In genomic region chr6:114713538-114713937, GRCm38 (mm10) we compare ENCODE assay signal across 33 mouse cellular contexts.
DNase-seq lines count a peak whose midpoint lies in the region; ATAC-seq lines count a peak whose summit lies in the region.
"Had no signal": no experiment of that assay in that cellular context is flagged by ENCODE, and none has a peak within 500 bp of the region (broad histone marks: within the 10 kb centered on the region; RNA-seq: fewer than 3 reads in every experiment).

No protein-coding gene starts in this region.

- no peaks in the 10 kb centered on the region for H3K9me3 ChIP-seq in heart, embryonic 10.5 days
- H3K9me3 ChIP-seq in heart, embryonic 11.5 days (replicated peaks; ENCODE audit: control insufficient read depth, low read length) = no peaks in the 10 kb centered on the region
- no peaks in the 10 kb centered on the region for H3K9me3 ChIP-seq in midbrain, embryonic 10.5 days (replicated peaks)
- H3K9me3 ChIP-seq in midbrain, embryonic 15.5 days = no peaks in the 10 kb centered on the region
- H3K9me3 ChIP-seq in limb, embryonic 12.5 days = no peaks in the 10 kb centered on the region
- H3K9me3 ChIP-seq: forebrain, embryonic 13.5 days; heart, embryonic 13.5 days; hindbrain, embryonic 13.5 days; limb, embryonic 15.5 days; liver, embryonic 13.5 days; neural tube, embryonic 12.5 days had no signal

- no peak overlapping the region for H3K9ac ChIP-seq in heart, embryonic 11.5 days (ENCODE audit: low read depth, low read length)
- H3K9ac ChIP-seq in midbrain, embryonic 15.5 days = no peak overlapping the region
- no peak overlapping the region for H3K9ac ChIP-seq in limb, embryonic 12.5 days (replicated peaks)
- H3K9ac ChIP-seq: forebrain, embryonic 13.5 days; limb, embryonic 15.5 days; liver, embryonic 13.5 days; neural tube, embryonic 12.5 days had no signal

- no peak for ATAC-seq in heart, embryonic 11.5 days (replicated peaks; ENCODE audit: insufficient number of reproducible peaks, low FRiP score, low TSS enrichment)
- no peak for ATAC-seq in midbrain, embryonic 15.5 days (replicated peaks)
- no peak for ATAC-seq in limb, embryonic 12.5 days (ENCODE audit: insufficient number of reproducible peaks, insufficient read depth, low FRiP score, low TSS enrichment, low read depth)
- ATAC-seq: intestine, postnatal 0 days; lung, postnatal 0 days had no signal

- no peak overlapping the region for H3K4me3 ChIP-seq in heart, embryonic 10.5 days
- H3K4me3 ChIP-seq in heart, embryonic 11.5 days (ENCODE audit: low read depth, low read length) = no peak overlapping the region
- H3K4me3 ChIP-seq in midbrain, embryonic 10.5 days = no peak overlapping the region
- H3K4me3 ChIP-seq in midbrain, embryonic 15.5 days = no peak overlapping the region
- no peak overlapping the region for H3K4me3 ChIP-seq in limb, embryonic 12.5 days (replicated peaks)
- H3K4me3 ChIP-seq: forebrain, embryonic 13.5 days; gastrocnemius, adult 2 months; heart, embryonic 13.5 days; hindbrain, embryonic 13.5 days; limb, embryonic 15.5 days; liver, embryonic 13.5 days; myocyte; neural tube, embryonic 12.5 days had no signal

- H3K4me2 ChIP-seq in heart, embryonic 11.5 days = no peak overlapping the region
- H3K4me2 ChIP-seq in midbrain, embryonic 15.5 days = no peak overlapping the region
- no peak overlapping the region for H3K4me2 ChIP-seq in limb, embryonic 12.5 days
- H3K4me2 ChIP-seq: forebrain, embryonic 13.5 days; heart, embryonic 13.5 days; hindbrain, embryonic 13.5 days; limb, embryonic 15.5 days; liver, embryonic 13.5 days; midbrain, embryonic 11.5 days; neural tube, embryonic 12.5 days had no signal

- WGBS in heart, embryonic 10.5 days = 44% methylated on average over 3 of the region's 3 CpGs
- WGBS in heart, embryonic 11.5 days (ENCODE audit: insufficient replicate concordance) = 63% methylated on average over 3 of the region's 3 CpGs
- WGBS in midbrain, embryonic 10.5 days = 79% methylated on average over 3 of the region's 3 CpGs
- 82% methylated on average over 3 of the region's 3 CpGs for WGBS in midbrain, embryonic 15.5 days
- 67% methylated on average over 3 of the region's 3 CpGs for WGBS in limb, embryonic 12.5 days

- H3K36me3 ChIP-seq in heart, embryonic 10.5 days = 0 out of 2 replicates have a peak, but pooled peaks cover 4% of the 10 kb centered on the region
- H3K36me3 ChIP-seq in heart, embryonic 11.5 days (ENCODE audit: control insufficient read depth, insufficient read depth, low read length) = no peaks in the 10 kb centered on the region
- H3K36me3 ChIP-seq in midbrain, embryonic 10.5 days = 0 out of 2 replicates have a peak, but pooled peaks cover 3% of the 10 kb centered on the region
- no peaks in the 10 kb centered on the region for H3K36me3 ChIP-seq in midbrain, embryonic 15.5 days (replicated peaks)
- no peaks in the 10 kb centered on the region for H3K36me3 ChIP-seq in limb, embryonic 12.5 days
- H3K36me3 ChIP-seq: liver, embryonic 13.5 days had no signal

- DNase-seq in heart, embryonic 10.5 days (ENCODE audit: low spot score) = no peak
- DNase-seq in midbrain, embryonic 10.5 days (ENCODE audit: low spot score) = no peak
- DNase-seq in T-cell, adult 2 months (ENCODE audit: low spot score) = no peak
- no peak for DNase-seq in cerebellum, adult 11-12 months
- DNase-seq: adrenal gland, postnatal 10 days; B cell, adult 2 months; cerebellum, adult 11 months; cerebellum, adult 9-11 months; gastrocnemius, adult 2 months; gastrocnemius, postnatal 36 days; heart, postnatal 36 days; kidney, adult 9 months; kidney, postnatal 10 days; layer of hippocampus, adult 9-11 months; liver, embryonic 13.5 days; lung, adult 18-20 months; lung, postnatal 4 days; right cerebral cortex, adult 18-20 months; spleen, adult 18-20 months; thymus, adult 18-20 months; thymus, postnatal 25 days had no signal

- 0 out of 2 replicates have a peak overlapping the region, but pooled peaks have one; percentile 56 for H3K27ac ChIP-seq in heart, embryonic 10.5 days
- no peak overlapping the region for H3K27ac ChIP-seq in heart, embryonic 11.5 days (ENCODE audit: low read depth, low read length)
- H3K27ac ChIP-seq in midbrain, embryonic 10.5 days (replicated peaks) = peak overlapping the region; percentile 74; the same call in 1 of the 2 replicates
- no peak overlapping the region for H3K27ac ChIP-seq in midbrain, embryonic 15.5 days
- H3K27ac ChIP-seq in limb, embryonic 12.5 days = 0 out of 2 replicates have a peak overlapping the region, but pooled peaks have one; percentile 67
- H3K27ac ChIP-seq: gastrocnemius, adult 2 months; heart, embryonic 13.5 days; limb, embryonic 15.5 days; liver, embryonic 13.5 days; neural tube, embryonic 12.5 days had no signal

- H3K4me1 ChIP-seq in heart, embryonic 10.5 days = peaks cover 51% of the 10 kb centered on the region
- peaks cover 32% of the 10 kb centered on the region for H3K4me1 ChIP-seq in heart, embryonic 11.5 days (ENCODE audit: control insufficient read depth, insufficient read depth, low read length)
- H3K4me1 ChIP-seq in midbrain, embryonic 10.5 days = peaks cover 31% of the 10 kb centered on the region
- peaks cover 15% of the 10 kb centered on the region for H3K4me1 ChIP-seq in midbrain, embryonic 15.5 days
- peaks cover 54% of the 10 kb centered on the region for H3K4me1 ChIP-seq in limb, embryonic 12.5 days (replicated peaks)
- H3K4me1 ChIP-seq: liver, embryonic 13.5 days had no signal

- H3K27me3 ChIP-seq in heart, embryonic 10.5 days (ENCODE audit: insufficient read depth, poor library complexity, severe bottlenecking) = no peaks in the 10 kb centered on the region; the same call in 1 of the 2 replicates
- H3K27me3 ChIP-seq in heart, embryonic 11.5 days (ENCODE audit: control insufficient read depth, insufficient read depth, low read length) = no peaks in the 10 kb centered on the region
- no peaks in the 10 kb centered on the region for H3K27me3 ChIP-seq in midbrain, embryonic 10.5 days (ENCODE audit: low read depth, poor library complexity, severe bottlenecking)
- H3K27me3 ChIP-seq in midbrain, embryonic 15.5 days (replicated peaks) = no peaks in the 10 kb centered on the region
- H3K27me3 ChIP-seq in limb, embryonic 12.5 days = no peaks in the 10 kb centered on the region
- H3K27me3 ChIP-seq: forebrain, embryonic 13.5 days; heart, embryonic 13.5 days; limb, embryonic 15.5 days; liver, embryonic 13.5 days; neural tube, embryonic 12.5 days had no signal

Comparison
In these comparisons a context has a peak if more than half of its experiments do, and no peak if none do; other contexts are left out.
1. H3K27ac ChIP-seq: peak in heart, embryonic 10.5 days (single experiment), midbrain, embryonic 10.5 days (single experiment) and limb, embryonic 12.5 days (single experiment); none in heart, embryonic 11.5 days (single experiment) and midbrain, embryonic 15.5 days (single experiment).